Mouse (Mus musculus) MEL (cell line): Measurements from ENCODE around the gene Smtn.

Source experiments
- BHLHE40 ChIP-seq: IDR thresholded peaks from 2 replicates; pipeline ENCODE4 v1.6.1; 2012; ENCODE audit warnings: low read depth, mild to moderate bottlenecking, inconsistent platforms, low read length, improper control_type of control experiment, borderline replicate concordance
- CHD1 ChIP-seq: IDR thresholded peaks from 2 replicates; pipeline ENCODE4 v1.6.1; 2012; ENCODE audit warnings: low read depth, mild to moderate bottlenecking, inconsistent platforms, low read length, improper control_type of control experiment
- CTCF ChIP-seq, 3 experiments: IDR thresholded peaks in 2 of 3; conservative IDR thresholded peaks in 1 of 3; 2 replicates each; pipeline ENCODE4 v1.5.1; 2011 to 2012; ENCODE audit warnings: low read length in 3 of 3, low read depth in 2 of 3, mild to moderate bottlenecking in 2 of 3, improper control_type of control experiment in 1 of 3, inconsistent platforms in 1 of 3, mixed read lengths in 1 of 3, moderate library complexity in 1 of 3; ENCODE audit not compliant: control insufficient read depth in 1 of 3, insufficient read depth in 1 of 3, poor library complexity in 1 of 3, severe bottlenecking in 1 of 3
- ELF1 ChIP-seq: IDR thresholded peaks from 2 replicates; pipeline ENCODE4 v1.6.1; 2014; ENCODE audit warnings: low read depth, mild to moderate bottlenecking, inconsistent platforms, low read length, improper control_type of control experiment, moderate library complexity
- JUND ChIP-seq: IDR thresholded peaks from 2 replicates; pipeline ENCODE4 v1.6.1; 2011; ENCODE audit warnings: low read depth, mild to moderate bottlenecking, improper control_type of control experiment, low read length
- MAFK ChIP-seq: IDR thresholded peaks from 2 replicates; pipeline ENCODE4 v1.6.1; 2011; ENCODE audit warnings: low read depth, mild to moderate bottlenecking, low read length, improper control_type of control experiment, borderline replicate concordance
- NRF1 ChIP-seq: IDR thresholded peaks from 2 replicates; pipeline ENCODE4 v1.6.1; 2014; ENCODE audit warnings: low read depth, mild to moderate bottlenecking, inconsistent platforms, low read length, improper control_type of control experiment, moderate library complexity; ENCODE audit not compliant: poor library complexity, insufficient read depth, severe bottlenecking
- POLR2A ChIP-seq, 2 experiments: IDR thresholded peaks; 2 replicates each; pipeline ENCODE4 v1.6.1; 2011 to 2012; ENCODE audit warnings: low read length in 2 of 2, mild to moderate bottlenecking in 2 of 2, control low read depth in 1 of 2, improper control_type of control experiment in 1 of 2, low read depth in 1 of 2, moderate library complexity in 1 of 2; ENCODE audit not compliant: control insufficient read depth in 1 of 2, insufficient read depth in 1 of 2, poor library complexity in 1 of 2
- POLR2AphosphoS2 ChIP-seq: IDR thresholded peaks from 2 replicates; pipeline ENCODE4 v1.6.1; 2011; ENCODE audit warnings: low read length, improper control_type of control experiment
- RAD21 ChIP-seq: IDR thresholded peaks from 2 replicates; pipeline ENCODE4 v1.6.1; 2011; ENCODE audit warnings: mild to moderate bottlenecking, low read depth, low read length, improper control_type of control experiment
- ZNF384 ChIP-seq: IDR thresholded peaks from 2 replicates; pipeline ENCODE4 v1.6.1; 2012; ENCODE audit warnings: low read depth, mild to moderate bottlenecking, inconsistent platforms, low read length, improper control_type of control experiment

GRCm38 (mm10) chr11:3585983-3586618 is 45.7 kb upstream of the Smtn start:
- TF ChIP-seq POLR2AphosphoS2, result no peak
- TF ChIP-seq CTCF (IDR thresholded peaks at IDR 0.05 in 2 of 3, conservative IDR thresholded peaks at IDR 0.05 in 1 of 3; ENCODE audit: control insufficient read depth in 1 of 3, insufficient read depth in 1 of 3, low read depth in 2 of 3, low read length in 3 of 3, poor library complexity in 1 of 3, severe bottlenecking in 1 of 3), result no peak
- no peak for TF ChIP-seq BHLHE40
- TF ChIP-seq NRF1, result no peak
- TF ChIP-seq MAFK, result no peak
- TF ChIP-seq RAD21, result no peak
- no peak for TF ChIP-seq ZNF384
- TF ChIP-seq POLR2A (IDR thresholded peaks at IDR 0.05; ENCODE audit: control insufficient read depth in 1 of 2, insufficient read depth in 1 of 2, low read depth in 1 of 2, low read length in 2 of 2, poor library complexity in 1 of 2), result no peak
- no peak for TF ChIP-seq JUND
- no peak for TF ChIP-seq ELF1
- no peak for TF ChIP-seq CHD1
